Mouse (Mus musculus): ENCODE measurements around the gene Dpf2. TPM values are rescaled to one million over a fixed set of nuclear protein-coding genes. Genes with fewer than 3 reads are reported as not detected.

The Dpf2 gene
- polyA plus RNA-seq, 1 experiment from 2014 or later = 245 TPM

GRCm38 (mm10) chr19:5911430-5912102 lies 1.2 kb downstream of the Dpf2 start:
- 15% methylated on average over 14 of the region's 14 CpGs for WGBS
- DNase-seq (ENCODE audit: low spot score) = no peak
- peaks cover 41% of the 10 kb centered on the region for H3K36me3 ChIP-seq
- peak overlapping the region; percentile 94 for H3K27ac ChIP-seq (replicated peaks)
- H3K27me3 ChIP-seq (ENCODE audit: low read depth, poor library complexity, severe bottlenecking) = no peaks in the 10 kb centered on the region
- H3K9me3 ChIP-seq (replicated peaks) = no peaks in the 10 kb centered on the region
- peak overlapping the region; percentile 85 for H3K4me3 ChIP-seq
- H3K4me1 ChIP-seq = peaks cover 31% of the 10 kb centered on the region

- H3K27ac ChIP-seq (replicated peaks) = peak overlapping the region; percentile 49
- WGBS = 74% methylated on average over 6 of the region's 6 CpGs
- peaks cover 52% of the 10 kb centered on the region for H3K36me3 ChIP-seq
- peaks cover 31% of the 10 kb centered on the region for H3K4me1 ChIP-seq
- H3K27me3 ChIP-seq (ENCODE audit: low read depth, poor library complexity, severe bottlenecking) = no peaks in the 10 kb centered on the region
- peak overlapping the region; percentile 85 for H3K4me3 ChIP-seq
- H3K9me3 ChIP-seq (replicated peaks) = no peaks in the 10 kb centered on the region
- DNase-seq (ENCODE audit: low spot score) = no peak
These were observed 2.6 kb downstream of the Dpf2 start for GRCm38 (mm10) chr19:5910221-5910620.

DNA sequence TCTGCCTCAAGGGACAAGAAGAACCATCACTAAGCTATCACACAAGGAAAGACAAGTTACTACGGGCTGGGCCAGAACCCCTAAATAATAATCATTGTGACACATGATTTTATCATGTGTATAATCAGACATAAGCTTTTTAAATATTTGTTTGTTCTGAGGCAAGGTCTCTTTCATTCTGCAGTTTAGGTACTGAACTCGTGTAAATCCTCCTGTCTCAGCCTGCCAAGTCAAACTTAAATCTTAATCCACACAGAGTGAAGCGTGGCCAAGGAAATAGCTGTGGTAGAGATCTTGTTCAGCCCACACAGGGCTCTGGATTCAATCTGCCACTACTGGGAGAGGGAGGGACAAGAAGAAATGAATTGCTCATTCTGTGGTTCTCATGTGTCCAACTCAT lies 5.5 kb downstream of the Dpf2 start:
- peaks cover 20% of the 10 kb centered on the region for H3K4me1 ChIP-seq
- no peak for DNase-seq (ENCODE audit: low spot score)
- no peak overlapping the region for H3K4me3 ChIP-seq
- H3K27ac ChIP-seq (replicated peaks) = no peak overlapping the region
- no peaks in the 10 kb centered on the region for H3K9me3 ChIP-seq (replicated peaks)
- H3K36me3 ChIP-seq = peaks cover 75% of the 10 kb centered on the region
- WGBS = 95% methylated on average over 3 of the region's 3 CpGs
- H3K27me3 ChIP-seq (ENCODE audit: low read depth, poor library complexity, severe bottlenecking) = no peaks in the 10 kb centered on the region

DNA sequence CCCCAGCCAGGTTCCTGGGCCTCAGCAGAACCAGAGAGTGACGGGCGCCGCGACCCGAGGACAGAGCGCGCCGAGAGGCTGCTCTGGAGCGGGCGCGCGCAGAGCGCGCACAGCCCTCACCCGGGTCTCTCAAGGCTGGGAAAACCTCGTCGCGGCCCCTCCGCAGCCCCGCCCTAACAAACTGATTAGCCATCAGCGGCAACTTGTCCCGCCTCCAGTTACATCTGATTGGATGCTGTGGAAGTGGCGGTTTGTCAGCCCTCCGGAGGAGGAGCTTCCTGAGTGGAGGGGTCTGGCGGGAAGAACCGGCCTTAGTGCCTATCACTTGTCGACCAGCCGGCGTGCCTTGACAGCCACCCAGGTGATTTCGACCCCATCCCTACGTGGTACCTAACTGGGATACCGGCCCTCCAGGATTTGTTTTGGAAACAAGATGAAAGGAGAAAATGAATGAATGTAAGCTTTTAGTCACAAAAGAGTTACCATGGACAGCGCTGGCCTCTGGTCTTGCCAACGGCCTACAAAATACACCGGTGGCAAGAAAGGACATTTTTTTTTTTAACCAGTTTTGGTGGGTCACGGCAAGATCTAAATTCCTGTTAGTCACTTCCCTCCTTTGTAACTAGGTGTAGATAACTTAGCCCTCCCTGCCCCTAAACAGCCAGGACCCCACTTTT lies 18.7 kb downstream of the Dpf2 start, which contains the start of gene Tigd3:
TSS of gene Tigd3 (minus strand) at position 148 of the 677 bp plus-strand sequence.
- H3K4me1 ChIP-seq = peaks cover 32% of the 10 kb centered on the region
- H3K27ac ChIP-seq (replicated peaks) = peak within 1 kb of the TSS; percentile 93
- H3K4me3 ChIP-seq = peak within 1 kb of the TSS; percentile 69
- H3K27me3 ChIP-seq (ENCODE audit: low read depth, poor library complexity, severe bottlenecking) = no peaks in the 10 kb centered on the region
- DNase-seq (ENCODE audit: low spot score) = peak; percentile 95
- peaks cover 59% of the 10 kb centered on the region for H3K36me3 ChIP-seq
- 6% methylated on average over 36 of the region's 36 CpGs for WGBS
- no peaks in the 10 kb centered on the region for H3K9me3 ChIP-seq (replicated peaks)

DNA sequence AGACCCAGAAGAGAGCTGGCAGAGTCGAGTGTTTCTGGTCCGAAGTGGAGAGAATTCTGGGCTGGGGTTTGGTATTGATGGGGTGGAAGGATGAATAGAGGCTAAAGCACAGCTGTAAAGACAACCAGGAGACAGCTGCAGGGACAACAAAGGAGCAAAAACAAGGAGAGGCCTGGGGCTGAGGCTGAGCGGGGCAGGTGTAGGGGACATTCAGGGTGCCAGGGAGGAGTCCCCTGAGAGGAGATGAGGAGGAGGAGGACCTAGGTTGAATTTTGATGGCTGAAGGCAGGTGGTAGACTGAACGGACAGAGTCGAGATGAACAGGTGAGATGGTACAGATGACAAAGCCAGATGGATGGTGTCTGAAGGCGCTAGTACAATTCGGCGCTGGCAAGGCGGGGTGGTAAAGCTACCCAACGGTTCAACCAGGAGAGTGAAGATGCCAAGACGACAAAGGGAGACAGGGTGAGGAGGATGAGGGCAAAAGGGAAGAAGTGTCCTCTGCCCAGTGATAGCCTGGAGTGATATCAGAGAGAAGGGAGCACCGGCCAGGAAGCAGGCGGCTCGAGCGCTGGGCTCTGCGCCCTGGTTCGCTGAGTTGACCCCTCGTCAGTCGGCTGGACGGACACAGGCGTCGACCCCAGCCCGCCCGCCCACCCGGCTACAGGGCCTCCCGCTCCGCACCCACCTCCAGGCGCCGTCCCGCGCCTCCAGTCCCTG lies 19.4 kb downstream of the Dpf2 start:
- WGBS = 9% methylated on average over 31 of the region's 31 CpGs
- Histone ChIP-seq H3K9me3 (replicated peaks) (no peaks in the 10 kb centered on the region), H3K36me3 (peaks cover 54% of the 10 kb centered on the region), H3K27me3 (ENCODE audit: low read depth, poor library complexity, severe bottlenecking) (no peaks in the 10 kb centered on the region), H3K4me1 (peaks cover 32% of the 10 kb centered on the region), H3K4me3 (peak overlapping the region; percentile 69), H3K27ac (replicated peaks) (peak overlapping the region; percentile 93)
- no peak for DNase-seq (ENCODE audit: low spot score)

DNA sequence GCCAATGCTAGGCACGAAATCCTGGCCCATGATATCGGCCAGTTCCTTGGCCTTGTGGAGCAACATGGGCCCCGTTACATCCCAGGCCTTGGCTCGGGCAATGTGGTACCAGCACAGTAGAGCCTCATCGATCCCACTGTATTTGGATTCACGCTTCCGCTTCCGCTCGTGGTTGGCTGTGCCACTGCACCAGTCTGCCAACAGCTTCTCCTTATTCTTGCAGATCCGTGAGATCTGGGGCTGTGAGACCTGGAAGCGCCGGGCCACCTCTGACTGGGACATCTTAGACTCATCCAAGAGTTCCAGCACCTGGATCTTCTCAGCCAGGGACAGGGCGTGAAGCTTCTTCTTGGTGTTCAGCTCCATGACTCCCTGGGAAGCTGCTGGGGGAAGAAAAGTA lies 20.1 kb downstream of the Dpf2 start:
- DNase-seq (ENCODE audit: low spot score) = no peak
- Histone ChIP-seq H3K4me3 (peak overlapping the region; percentile 69), H3K27me3 (ENCODE audit: low read depth, poor library complexity, severe bottlenecking) (no peaks in the 10 kb centered on the region), H3K36me3 (peaks cover 47% of the 10 kb centered on the region), H3K27ac (replicated peaks) (peak overlapping the region; percentile 93), H3K4me1 (peaks cover 32% of the 10 kb centered on the region), H3K9me3 (replicated peaks) (no peaks in the 10 kb centered on the region)
- 94% methylated on average over 13 of the region's 13 CpGs for WGBS

DNA sequence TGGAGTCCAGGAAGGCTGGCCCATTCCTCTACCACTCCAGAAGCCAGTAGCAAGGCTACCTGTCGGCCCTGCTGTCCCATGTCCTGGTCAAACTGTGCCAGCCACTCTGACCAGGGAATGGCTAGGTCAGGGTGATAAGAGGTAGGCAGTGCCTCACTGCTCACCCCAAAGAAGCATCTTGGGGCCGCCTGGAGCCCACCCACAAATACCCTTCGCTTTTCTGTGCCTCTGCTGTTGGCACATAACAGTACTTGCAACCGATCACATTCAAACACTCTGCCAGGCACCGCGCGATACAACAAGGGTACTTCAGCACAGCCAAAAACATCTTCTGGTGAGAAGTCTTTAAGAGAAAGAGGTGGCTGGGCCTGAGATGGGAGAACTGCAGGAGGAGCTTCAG lies 20.5 kb downstream of the Dpf2 start:
- Histone ChIP-seq H3K27me3 (ENCODE audit: low read depth, poor library complexity, severe bottlenecking) (no peaks in the 10 kb centered on the region), H3K4me3 (peak overlapping the region; percentile 69; the same call in 1 of the 2 replicates), H3K27ac (replicated peaks) (no peak overlapping the region), H3K4me1 (peaks cover 32% of the 10 kb centered on the region), H3K36me3 (peaks cover 43% of the 10 kb centered on the region), H3K9me3 (replicated peaks) (no peaks in the 10 kb centered on the region)
- DNase-seq (ENCODE audit: low spot score) = no peak
- 93% methylated on average over 7 of the region's 7 CpGs for whole genome bisulfite sequencing

DNA sequence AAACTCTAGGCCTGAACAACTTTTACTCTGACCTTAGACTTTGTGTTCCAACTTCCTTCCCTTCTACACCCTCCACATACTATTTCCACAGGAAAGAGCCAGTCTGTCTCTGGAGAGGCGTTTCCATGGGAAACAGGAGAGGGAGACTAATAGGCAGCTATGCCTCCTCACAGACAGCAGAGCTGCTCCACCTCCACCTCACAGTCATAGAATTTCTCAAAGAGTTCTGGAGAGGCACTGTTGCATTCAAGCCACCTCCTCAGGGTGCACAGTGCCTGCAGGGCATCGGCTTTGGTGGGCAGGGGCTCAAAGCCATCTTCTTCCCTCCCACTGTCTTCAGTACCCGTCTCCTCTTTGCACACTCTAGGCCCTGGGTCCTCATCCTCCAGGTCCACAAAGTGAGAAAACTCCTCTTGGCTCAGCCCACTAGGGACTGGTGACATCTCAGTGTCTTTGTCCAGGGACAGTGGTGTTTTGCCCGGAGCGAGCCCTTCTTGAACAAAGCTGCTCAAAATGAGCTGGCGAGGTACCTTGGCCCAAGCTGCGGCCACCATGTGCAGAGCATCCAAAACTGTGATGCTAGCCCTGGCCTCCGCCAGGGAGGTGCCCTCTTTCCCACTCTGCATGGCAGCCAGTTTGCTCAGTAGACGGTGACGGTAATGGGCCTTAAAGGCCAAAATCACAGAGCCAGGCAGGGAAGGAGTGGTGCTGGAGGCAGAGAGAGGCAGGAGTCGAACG lies 21.1 kb downstream of the Dpf2 start:
- Histone ChIP-seq H3K36me3 (peaks cover 37% of the 10 kb centered on the region), H3K4me1 (peaks cover 32% of the 10 kb centered on the region), H3K27me3 (ENCODE audit: low read depth, poor library complexity, severe bottlenecking) (no peaks in the 10 kb centered on the region), H3K9me3 (replicated peaks) (no peaks in the 10 kb centered on the region), H3K4me3 (peak overlapping the region; percentile 69; the same call in 1 of the 2 replicates), H3K27ac (replicated peaks) (no peak overlapping the region)
- no peak for DNase-seq (ENCODE audit: low spot score)
- WGBS = 94% methylated on average over 12 of the region's 12 CpGs

GRCm38 (mm10) chr19:5889211-5889610 lies 23.6 kb downstream of the Dpf2 start:
- no peaks in the 10 kb centered on the region for H3K9me3 ChIP-seq (replicated peaks)
- H3K4me3 ChIP-seq = no peak overlapping the region
- no peak for DNase-seq (ENCODE audit: low spot score)
- no peak overlapping the region for H3K27ac ChIP-seq (replicated peaks)
- no peaks in the 10 kb centered on the region for H3K27me3 ChIP-seq (ENCODE audit: low read depth, poor library complexity, severe bottlenecking)
- WGBS = 82% methylated on average over 4 of the region's 4 CpGs
- peaks cover 17% of the 10 kb centered on the region for H3K36me3 ChIP-seq
- H3K4me1 ChIP-seq = peaks cover 26% of the 10 kb centered on the region

DNA sequence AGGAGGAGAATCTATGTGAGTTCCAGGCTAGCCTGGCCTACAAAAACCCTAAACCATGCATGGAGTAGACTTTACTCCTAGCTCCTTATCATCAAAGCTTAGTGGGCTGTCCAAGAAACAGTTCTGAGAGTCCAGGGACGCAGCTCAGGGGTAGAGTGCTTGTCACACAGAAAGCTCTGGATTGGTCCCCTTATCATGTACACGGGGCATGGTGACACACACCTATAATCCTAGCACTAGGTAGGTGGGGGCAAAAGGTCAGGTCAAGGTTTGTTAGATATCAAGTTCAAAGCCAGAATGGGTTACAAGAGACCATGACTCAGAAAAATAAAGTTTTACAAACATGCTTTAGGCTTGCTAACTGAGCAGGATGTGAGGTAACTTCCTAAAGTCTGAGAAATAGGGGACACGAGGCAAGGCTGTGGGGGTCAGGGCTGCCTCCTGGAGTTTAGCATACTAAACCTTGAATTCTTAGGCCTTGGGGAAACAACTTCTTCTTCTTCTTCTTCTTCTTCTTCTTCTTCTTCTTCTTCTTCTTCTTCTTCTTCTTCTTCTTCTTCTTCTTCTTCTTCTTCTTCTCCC lies 25.5 kb downstream of the Dpf2 start:
- Histone ChIP-seq H3K27me3 (ENCODE audit: low read depth, poor library complexity, severe bottlenecking) (no peaks in the 10 kb centered on the region), H3K4me3 (no peak overlapping the region), H3K4me1 (peaks cover 9% of the 10 kb centered on the region), H3K27ac (replicated peaks) (no peak overlapping the region), H3K9me3 (replicated peaks) (no peaks in the 10 kb centered on the region), H3K36me3 (peaks cover 11% of the 10 kb centered on the region)
- WGBS = 78% methylated on average over 3 of the region's 3 CpGs
- DNase-seq (ENCODE audit: low spot score) = no peak

GRCm38 (mm10) chr19:5885838-5886237 lies 27.0 kb downstream of the Dpf2 start:
- 62% methylated on average over 4 of the region's 4 CpGs for WGBS

GRCm38 (mm10) chr19:5883935-5884334 lies 28.9 kb downstream of the Dpf2 start:
- H3K27me3 ChIP-seq (ENCODE audit: low read depth, poor library complexity, severe bottlenecking) = no peaks in the 10 kb centered on the region
- H3K4me1 ChIP-seq = no peaks in the 10 kb centered on the region
- H3K4me3 ChIP-seq = no peak overlapping the region
- 76% methylated on average over 1 of the region's 1 CpGs for WGBS
- H3K27ac ChIP-seq (replicated peaks) = 0 out of 2 replicates have a peak overlapping the region, but pooled peaks have one; percentile 28
- DNase-seq (ENCODE audit: low spot score) = no peak
- no peaks in the 10 kb centered on the region for H3K9me3 ChIP-seq (replicated peaks)
- H3K36me3 ChIP-seq = no peaks in the 10 kb centered on the region

More at GRCm38 (mm10) chr19:5885838-5886237, 27.0 kb downstream of the Dpf2 start:
- Histone ChIP-seq H3K27me3 (ENCODE audit: low read depth, poor library complexity, severe bottlenecking) (no peaks in the 10 kb centered on the region), H3K9me3 (replicated peaks) (no peaks in the 10 kb centered on the region), H3K4me3 (no peak overlapping the region), H3K27ac (replicated peaks) (no peak overlapping the region), H3K36me3 (no peaks in the 10 kb centered on the region), H3K4me1 (no peaks in the 10 kb centered on the region)
- no peak for DNase-seq (ENCODE audit: low spot score)
